Mouse (Mus musculus): ENCODE measurements around the gene Mrps5. TPM values are rescaled to one million over a fixed set of nuclear protein-coding genes. Genes with fewer than 3 reads are reported as not detected.

Gene Mrps5
- 10 to 100 TPM; 28.7 to 30.0 TPM for polyA plus RNA-seq (2012; fragmentation: generic; extraction: Trizol)

DNA sequence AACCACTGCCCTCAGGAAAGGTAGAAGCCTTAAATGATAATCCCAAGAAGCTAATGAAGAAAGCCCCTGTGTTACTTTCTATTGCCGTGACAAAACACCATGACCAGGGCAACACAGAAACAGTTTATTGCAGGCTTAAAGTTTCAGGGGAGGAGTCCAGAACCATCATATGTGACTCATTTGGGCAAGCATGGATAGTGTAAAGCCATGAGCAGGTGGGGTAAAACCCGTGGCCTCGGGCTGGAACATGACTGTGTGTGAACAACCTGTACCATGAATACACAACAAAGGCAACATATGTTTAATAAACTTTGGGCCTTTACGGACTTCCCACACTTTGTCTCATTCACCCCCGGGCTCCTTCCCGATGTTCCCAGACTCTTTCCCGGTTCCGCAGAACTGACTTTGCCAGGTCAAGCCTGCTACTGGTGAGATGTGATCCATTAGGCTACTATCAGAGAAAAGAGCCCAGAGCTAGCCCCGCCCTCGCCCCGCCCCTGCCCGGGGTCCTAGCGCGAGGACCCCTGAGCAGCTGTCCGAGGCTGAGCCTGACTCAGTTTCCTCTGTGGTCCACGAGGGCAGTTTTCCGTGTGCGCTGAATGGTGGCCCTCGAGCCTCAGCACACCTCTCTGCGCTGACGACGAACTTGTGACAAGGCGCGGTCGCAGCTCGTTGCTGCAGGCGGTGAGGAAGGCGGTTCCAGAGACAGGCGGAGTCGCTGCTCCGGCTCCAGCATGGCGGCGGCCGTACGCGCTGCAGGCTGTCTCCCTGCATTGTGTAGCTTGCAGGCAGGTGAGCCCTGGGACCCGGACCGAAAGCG, at the start of gene Mrps5, which contains the start of gene Zfp661:
TSS of gene Mrps5 (plus strand) at position 529 of the 820 bp plus-strand sequence.
TSS of gene Zfp661 (minus strand) at position 401 of the 820 bp plus-strand sequence.

DNA sequence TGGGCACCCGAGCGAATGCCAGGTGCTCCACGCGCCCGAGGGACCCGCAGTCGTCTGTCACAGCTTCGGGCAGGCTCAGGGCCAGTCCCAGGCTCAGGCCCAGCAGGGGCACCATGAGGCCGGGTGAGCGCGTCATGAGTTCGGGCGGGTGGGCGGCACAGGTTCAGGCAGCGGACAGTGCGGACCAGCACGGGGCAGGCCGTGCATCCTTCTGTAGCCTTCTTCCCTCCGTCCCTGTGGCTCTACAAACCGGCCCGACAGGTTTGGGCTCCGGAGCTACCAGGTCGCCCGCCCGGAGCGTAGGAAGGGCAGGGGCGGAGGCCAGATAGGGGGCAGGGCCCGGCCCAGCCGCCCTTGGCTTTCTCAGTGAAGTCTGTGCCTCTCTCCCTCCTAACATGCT, 45.8 kb upstream of the Mrps5 start, which contains the start of gene Prom2:
TSS of gene Prom2 (minus strand) at position 283 of the 400 bp plus-strand sequence.

DNA sequence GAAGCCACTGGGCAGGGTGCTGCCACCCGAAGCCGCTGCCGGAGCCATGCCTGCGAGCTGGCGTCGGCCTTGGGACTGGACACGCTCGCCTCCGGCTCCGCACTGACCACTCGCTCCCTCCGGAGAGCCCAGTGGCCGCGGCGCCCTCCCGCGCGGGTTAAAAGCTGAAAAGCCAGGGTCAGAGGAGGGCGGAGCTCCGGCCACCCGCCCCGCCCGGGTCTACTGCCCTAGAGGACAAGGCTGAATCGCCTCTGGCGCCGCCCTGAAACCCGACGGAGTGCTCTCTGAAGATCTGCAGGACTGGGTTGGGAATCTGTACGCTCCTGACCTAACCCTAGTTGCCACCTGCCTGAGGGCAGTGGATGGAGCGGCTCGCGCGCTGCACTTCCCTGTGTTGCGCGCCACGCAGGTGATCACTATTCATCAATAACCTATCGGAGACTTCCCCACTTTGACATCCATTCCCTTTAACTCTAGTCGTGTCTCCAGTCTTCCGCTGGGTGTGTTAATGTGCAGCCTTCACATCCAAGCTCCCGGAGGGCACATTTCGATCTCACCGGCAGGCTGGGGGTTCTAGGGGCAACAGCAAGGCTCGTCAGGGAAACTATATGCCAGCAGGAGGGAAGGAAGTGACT, 69.2 kb downstream of the Mrps5 start, which contains the start of gene Mal:
TSS of gene Mal (minus strand) at position 610 of the 635 bp plus-strand sequence.

Other genes starting within 250 kb of the Mrps5 start
- gene Astl, start 248.6 kb upstream of the Mrps5 start, polyA plus RNA-seq (2012; fragmentation: generic; extraction: Trizol) = under 1 TPM in 1 of 2 experiments, not detected in 1; 0.01 TPM
- gene Adra2b, start 224.0 kb upstream of the Mrps5 start, polyA plus RNA-seq (2012; fragmentation: generic; extraction: Trizol) = under 1 TPM in 1 of 2 experiments, not detected in 1; 0.01 TPM
- gene Gpat2, start 162.0 kb upstream of the Mrps5 start, polyA plus RNA-seq (2012; fragmentation: generic; extraction: Trizol) = under 1 TPM in 1 of 2 experiments, not detected in 1; 0.02 TPM
- gene Fahd2a, start 142.7 kb upstream of the Mrps5 start, polyA plus RNA-seq (2012; fragmentation: generic; extraction: Trizol) = under 1 TPM; 0.57 to 0.73 TPM
- 1 to 10 TPM in 1 of 2 experiments, under 1 TPM in 1; 0.66 to 3.0 TPM for gene Kcnip3, start 65.1 kb upstream of the Mrps5 start, polyA plus RNA-seq (2012; fragmentation: generic; extraction: Trizol)
- gene Prom2, start 45.8 kb upstream of the Mrps5 start, polyA plus RNA-seq (2012; fragmentation: generic; extraction: Trizol) = not detected
- gene Zfp661, start 128 bp upstream of the Mrps5 start, polyA plus RNA-seq (2012; fragmentation: generic; extraction: Trizol) = under 1 TPM; 0.04 to 0.71 TPM
- not detected for gene Mal, start 69.5 kb downstream of the Mrps5 start, polyA plus RNA-seq (2012; fragmentation: generic; extraction: Trizol)
- not detected for gene Mall, start 142.7 kb downstream of the Mrps5 start, polyA plus RNA-seq (2012; fragmentation: generic; extraction: Trizol)
- gene Nphp1, start 201.7 kb downstream of the Mrps5 start, polyA plus RNA-seq (2012; fragmentation: generic; extraction: Trizol) = 10 to 100 TPM in 1 of 2 experiments, 1 to 10 TPM in 1; 3.9 to 19.6 TPM
- 10 to 100 TPM; 16.4 to 22.2 TPM for gene Mtln, start 205.3 kb downstream of the Mrps5 start, polyA plus RNA-seq (2012; fragmentation: generic; extraction: Trizol)
- 1 to 10 TPM in 1 of 2 experiments, under 1 TPM in 1; 0.48 to 3.7 TPM for gene Bub1, start 244.6 kb downstream of the Mrps5 start, polyA plus RNA-seq (2012; fragmentation: generic; extraction: Trizol)

Data from C3H10T1/2 (cell line).